In the genomic region with DNA sequence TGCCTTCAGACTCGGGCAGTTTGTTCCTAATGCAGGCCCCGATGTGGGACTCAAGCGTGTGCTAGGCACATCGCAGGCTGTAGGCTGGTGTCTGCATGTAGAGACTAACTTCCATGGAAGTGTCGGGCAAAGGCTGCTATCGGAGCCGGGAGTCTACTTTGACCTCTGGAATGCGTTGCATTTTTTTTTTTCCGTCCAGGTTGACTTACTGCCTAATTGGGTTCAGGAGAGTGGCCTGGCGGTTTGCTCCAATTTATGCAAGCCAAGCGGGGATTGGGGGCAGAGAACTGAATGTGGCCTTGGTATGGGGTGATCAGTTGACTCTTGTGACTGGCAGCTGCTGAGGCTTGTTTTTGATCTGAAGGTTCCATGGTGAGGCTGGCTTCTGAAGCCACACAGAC, we compare ENCODE assay signal across 8 mouse cellular contexts. TPM values are rescaled to one million over a fixed set of nuclear protein-coding genes. Genes with fewer than 3 reads are reported as not detected.
A peak's percentile ranks its signal among the peaks of the same experiment; 100 is the strongest.
DNase-seq lines count a peak whose midpoint lies in the region; ATAC-seq and TF ChIP-seq lines count a peak whose summit lies in the region.

No protein-coding gene starts in this region.

- TF ChIP-seq POLR2A in bone marrow, adult 2 months (IDR thresholded peaks at IDR 0.05; ENCODE audit: borderline replicate concordance, control insufficient read depth, low read depth, low read length) = no peak

- DNase-seq in heart, adult 18-20 months = peak; percentile 40 to 65
- no peak for DNase-seq in heart, postnatal 4 days
- DNase-seq in kidney, postnatal 25 days = peak; percentile 79 to 91
- DNase-seq in layer of hippocampus, postnatal 14 days (ENCODE audit: low spot score in 2 of 2) = no peak
- no peak for DNase-seq in spleen, postnatal 36 days (ENCODE audit: low spot score in 2 of 2)

- 21% methylated on average over 11 of the region's 11 CpGs for WGBS in bone marrow, adult 2 months
- WGBS in heart, embryonic 13.5 days = 10% methylated on average over 11 of the region's 11 CpGs
- 7% methylated on average over 11 of the region's 11 CpGs for WGBS in neural tube, embryonic 14.5 days

- no peaks in the 10 kb centered on the region for H3K27me3 ChIP-seq in heart, embryonic 13.5 days (replicated peaks)
- no peaks in the 10 kb centered on the region for H3K27me3 ChIP-seq in neural tube, embryonic 14.5 days (ENCODE audit: control insufficient read depth, insufficient read depth, low read length)

- H3K36me3 ChIP-seq in heart, embryonic 13.5 days = peaks cover 8% of the 10 kb centered on the region; the same call in 1 of the 2 replicates
- no peaks in the 10 kb centered on the region for H3K36me3 ChIP-seq in neural tube, embryonic 14.5 days (ENCODE audit: control insufficient read depth, insufficient read depth, low read length)

- peak overlapping the region; percentile 91; the same call in 1 of the 2 replicates for H3K27ac ChIP-seq in bone marrow, adult 2 months (ENCODE audit: control insufficient read depth, insufficient read depth, low read depth, low read length, poor library complexity)
- peak overlapping the region; percentile 100 for H3K27ac ChIP-seq in heart, embryonic 13.5 days (replicated peaks)
- H3K27ac ChIP-seq in neural tube, embryonic 14.5 days (ENCODE audit: low read depth, low read length) = peak overlapping the region; percentile 99

- peak overlapping the region; percentile 94 for H3K4me2 ChIP-seq in heart, embryonic 13.5 days
- H3K4me2 ChIP-seq in neural tube, embryonic 14.5 days (ENCODE audit: low read depth, low read length) = peak overlapping the region; percentile 77

- no peak for TF ChIP-seq CTCF in bone marrow, adult 2 months (IDR thresholded peaks at IDR 0.05; ENCODE audit: control insufficient read depth, insufficient read depth, low read length)

- peak overlapping the region; percentile 99 for H3K9ac ChIP-seq in heart, embryonic 13.5 days
- peak overlapping the region; percentile 99 for H3K9ac ChIP-seq in neural tube, embryonic 14.5 days (replicated peaks; ENCODE audit: low read depth, low read length)

- peak overlapping the region; percentile 98 for H3K4me3 ChIP-seq in bone marrow, adult 2 months (replicated peaks; ENCODE audit: control insufficient read depth, low read depth, low read length)
- H3K4me3 ChIP-seq in heart, embryonic 13.5 days = peak overlapping the region; percentile 76
- H3K4me3 ChIP-seq in neural tube, embryonic 14.5 days (ENCODE audit: low read depth, low read length) = peak overlapping the region; percentile 87

- no peak for ATAC-seq in heart, embryonic 13.5 days (ENCODE audit: extremely low read depth, insufficient number of reproducible peaks, low FRiP score, low TSS enrichment)
- no peak for ATAC-seq in neural tube, embryonic 14.5 days (ENCODE audit: low read depth)

- H3K4me1 ChIP-seq in bone marrow, adult 2 months (ENCODE audit: control insufficient read depth, insufficient read depth, low read length) = no peaks in the 10 kb centered on the region; the same call in none of the 2 replicates
- H3K4me1 ChIP-seq in heart, embryonic 13.5 days = peaks cover 57% of the 10 kb centered on the region
- peaks cover 32% of the 10 kb centered on the region for H3K4me1 ChIP-seq in neural tube, embryonic 14.5 days (ENCODE audit: control insufficient read depth, insufficient read depth, low read length)

- no peaks in the 10 kb centered on the region for H3K9me3 ChIP-seq in heart, embryonic 13.5 days
- H3K9me3 ChIP-seq in neural tube, embryonic 14.5 days (ENCODE audit: control insufficient read depth, low read length) = no peaks in the 10 kb centered on the region

RNA-seq across cellular contexts. Expression of gene Anp32a, which starts 4.0 kb away (rescaled TPM):
- total RNA-seq in heart, adult 18-20 months (2021) = 100 to 1,000 TPM; 180 to 184 TPM
- 100 to 1,000 TPM; 255 to 279 TPM for total RNA-seq in heart, postnatal 4 days (2021)
- polyA plus RNA-seq in bone marrow, adult 2 months (2011; ENCODE audit: insufficient read depth, insufficient read length, low replicate concordance, missing spikeins) = 781 and 1,032 TPM in 2 replicates
- 150 and 157 TPM in 2 replicates for polyA plus RNA-seq in heart, embryonic 13.5 days (2015; fragmentation: Nextera tagmentation; extraction: Ambion mirVana)
- 69.7 and 77.4 TPM in 2 replicates for polyA plus RNA-seq in neural tube, embryonic 14.5 days (2014; fragmentation: Nextera tagmentation; extraction: Ambion mirVana)
- 100 to 1,000 TPM; 241 to 247 TPM for total RNA-seq in layer of hippocampus, postnatal 14 days (2021)

Comparison
In these comparisons a context has a peak if more than half of its experiments do, and no peak if none do; other contexts are left out.
1. DNase-seq: peak in heart, adult 18-20 months (2 of 2) and kidney, postnatal 25 days (2 of 2); none in heart, postnatal 4 days (single experiment), layer of hippocampus, postnatal 14 days (0 of 2) and spleen, postnatal 36 days (0 of 2).
2. Peak in every context shown above with its lines, with median percentiles within 50 percentile points of each other: H3K27ac ChIP-seq and H3K4me3 ChIP-seq.